In the genomic region with DNA sequence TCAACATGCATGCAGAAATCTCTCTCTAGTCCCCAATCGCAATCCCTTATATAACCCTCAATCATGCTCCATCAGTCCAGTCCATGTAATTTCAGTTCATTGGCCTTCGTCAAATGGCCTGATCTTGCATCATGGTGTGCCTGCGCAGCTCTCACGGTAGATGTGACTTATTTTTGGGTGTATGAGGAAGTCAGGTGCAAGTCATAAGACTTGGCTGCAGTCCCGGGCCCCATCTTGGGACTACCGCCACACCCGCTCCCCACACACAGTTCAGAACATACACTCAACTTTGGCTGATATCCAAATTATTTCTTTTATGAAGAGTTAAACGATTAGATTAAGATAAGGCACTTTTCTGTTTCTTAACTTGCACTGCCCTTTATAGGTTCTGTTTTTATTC, we compare ENCODE assay signal across 16 mouse cellular contexts.
"Had no signal": no experiment of that assay in that cellular context is flagged by ENCODE, and none has a peak within 500 bp of the region (broad histone marks: within the 10 kb centered on the region; RNA-seq: fewer than 3 reads in every experiment).

No protein-coding gene starts in this region.

- H3K36me3 ChIP-seq: neural tube, embryonic 13.5 days; neural tube, embryonic 15.5 days; stomach, embryonic 15.5 days had no signal

- H3K4me1 ChIP-seq: neural tube, embryonic 13.5 days; neural tube, embryonic 15.5 days; stomach, embryonic 15.5 days had no signal

- H3K27ac ChIP-seq: neural tube, embryonic 13.5 days; neural tube, embryonic 15.5 days; stomach, embryonic 15.5 days; stomach, postnatal 0 days had no signal

- H3K9ac ChIP-seq: neural tube, embryonic 13.5 days; neural tube, embryonic 15.5 days; stomach, embryonic 15.5 days had no signal

- H3K9me3 ChIP-seq: neural tube, embryonic 13.5 days; neural tube, embryonic 15.5 days; stomach, embryonic 15.5 days had no signal

- H3K4me3 ChIP-seq: neural tube, embryonic 13.5 days; neural tube, embryonic 15.5 days; stomach, embryonic 15.5 days had no signal

- DNase-seq: retina, postnatal 1 day; right cerebral cortex, adult 18-20 months; right cerebral cortex, postnatal 14 days; right cerebral cortex, postnatal 25 days; right cerebral cortex, postnatal 4 days; spleen, adult 18-20 months; thymus, adult 18-20 months; thymus, adult 2 months; thymus, postnatal 14 days; thymus, postnatal 25 days; thymus, postnatal 36 days; thymus, postnatal 4 days had no signal

- H3K27me3 ChIP-seq: neural tube, embryonic 13.5 days; neural tube, embryonic 15.5 days; stomach, embryonic 15.5 days had no signal
